Mouse (Mus musculus) effector memory CD4-positive, alpha-beta T cell, adult 7 months (primary cell): Measurements from ENCODE around the gene Eef1g. TPM values are rescaled to one million over a fixed set of nuclear protein-coding genes. Genes with fewer than 3 reads are reported as not detected.

Experiments
- polyA plus RNA-seq: library from polyadenylated mRNA; unstranded; fragments of 100-300 nt; shearing (Covaris generic); gene quantifications from one replicate; pipeline ENCODE4 v1.2.1, GENCODE M21; 2017

Eef1g gene
- 259 TPM for polyA plus RNA-seq

GRCm38 (mm10) chr19:8966590-8967372 is at the start of gene Eef1g:
Eef1g (plus strand) TSS chr19:8967041.

GRCm38 (mm10) chr19:8920073-8920736 is 46.6 kb upstream of the Eef1g start, which contains the start of gene B3gat3:
B3gat3 (plus strand) TSS chr19:8920374.

GRCm38 (mm10) chr19:8929224-8930088 is 37.4 kb upstream of the Eef1g start, which contains the start of the genes Rom1 and Eml3:
Rom1 (minus strand) TSS chr19:8929356.
Eml3 (plus strand) TSS chr19:8929552.

GRCm38 (mm10) chr19:8941515-8942217 is 25.2 kb upstream of the Eef1g start, which contains the start of gene Mta2:
Mta2 (plus strand) TSS chr19:8941875.

GRCm38 (mm10) chr19:8953135-8954039 is 13.5 kb upstream of the Eef1g start, which contains the start of gene Tut1:
Tut1 (plus strand) TSS chr19:8953847.

GRCm38 (mm10) chr19:8989066-8989566 is 22.3 kb downstream of the Eef1g start, which contains the start of gene Ahnak:
Ahnak (plus strand) TSS chr19:8989284.

Other genes with a start within 250 kb of the Eef1g start
- 497 TPM for gene Slc3a2, start 243.7 kb upstream of the Eef1g start, polyA plus RNA-seq
- gene Wdr74, start 231.2 kb upstream of the Eef1g start, polyA plus RNA-seq = 105 TPM
- 1.5 TPM for gene 1700092M07Rik, start 226.3 kb upstream of the Eef1g start, polyA plus RNA-seq
- 223 TPM for gene Stx5a, start 225.6 kb upstream of the Eef1g start, polyA plus RNA-seq
- gene Nxf1, start 210.0 kb upstream of the Eef1g start, polyA plus RNA-seq = 365 TPM
- 38.6 TPM for gene Tmem223, start 196.0 kb upstream of the Eef1g start, polyA plus RNA-seq
- 172 TPM for gene Tmem179b, start 192.6 kb upstream of the Eef1g start, polyA plus RNA-seq
- gene Taf6l, start 180.6 kb upstream of the Eef1g start, polyA plus RNA-seq = 8.1 TPM
- 68.3 TPM for gene Polr2g, start 168.5 kb upstream of the Eef1g start, polyA plus RNA-seq
- gene Zbtb3, start 164.5 kb upstream of the Eef1g start, polyA plus RNA-seq = 0.18 TPM
- 31.0 TPM for gene Ttc9c, start 147.7 kb upstream of the Eef1g start, polyA plus RNA-seq
- gene Hnrnpul2, start 147.0 kb upstream of the Eef1g start, polyA plus RNA-seq = 7.6 TPM
- gene AC129217.1, start 137.3 kb upstream of the Eef1g start, polyA plus RNA-seq = not detected
- gene Bscl2, start 129.6 kb upstream of the Eef1g start, polyA plus RNA-seq = 85.2 TPM
- gene Gng3, start 127.8 kb upstream of the Eef1g start, polyA plus RNA-seq = 0.49 TPM
- not detected for gene Lrrn4cl, start 116.3 kb upstream of the Eef1g start, polyA plus RNA-seq
- gene Ubxn1, start 95.5 kb upstream of the Eef1g start, polyA plus RNA-seq = 133 TPM
- gene Uqcc3, start 86.1 kb upstream of the Eef1g start, polyA plus RNA-seq = 30.0 TPM
- gene Lbhd1, start 83.3 kb upstream of the Eef1g start, polyA plus RNA-seq = 40.0 TPM
- gene Gm49403, start 83.1 kb upstream of the Eef1g start, polyA plus RNA-seq = not detected
- 32.1 TPM for gene 1810009A15Rik, start 78.2 kb upstream of the Eef1g start, polyA plus RNA-seq
- not detected for gene Gm49416, start 78.1 kb upstream of the Eef1g start, polyA plus RNA-seq
- 34.6 TPM for gene Ints5, start 74.0 kb upstream of the Eef1g start, polyA plus RNA-seq
- gene Ganab, start 69.0 kb upstream of the Eef1g start, polyA plus RNA-seq = 91.0 TPM
- gene B3gat3, start 46.7 kb upstream of the Eef1g start, polyA plus RNA-seq = 57.0 TPM
- gene Rom1, start 37.7 kb upstream of the Eef1g start, polyA plus RNA-seq = 4.5 TPM
- gene Eml3, start 37.5 kb upstream of the Eef1g start, polyA plus RNA-seq = 74.5 TPM
- 211 TPM for gene Mta2, start 25.2 kb upstream of the Eef1g start, polyA plus RNA-seq
- gene Tut1, start 13.2 kb upstream of the Eef1g start, polyA plus RNA-seq = 55.0 TPM
- 193 TPM for gene Ahnak, start 22.2 kb downstream of the Eef1g start, polyA plus RNA-seq
- not detected for gene Scgb1a1, start 120.9 kb downstream of the Eef1g start, polyA plus RNA-seq
- gene Asrgl1, start 168.6 kb downstream of the Eef1g start, polyA plus RNA-seq = 29.7 TPM